Mouse (Mus musculus): ENCODE data around the gene Iqschfp. TPM values are rescaled to one million over a fixed set of nuclear protein-coding genes. Genes with fewer than 3 reads are reported as not detected.

The Iqschfp gene
- polyA plus RNA-seq, 1 experiment = not detected

GRCm38 (mm10) chr3:68518586-68518985 is 626.6 kb downstream of the Iqschfp start:
- DNase-seq (ENCODE audit: low read depth) = no peak

- no peak for DNase-seq (ENCODE audit: low read depth)
Measured at GRCm38 (mm10) chr3:68525361-68525878, 633.4 kb downstream of the Iqschfp start.

- no peak for DNase-seq (ENCODE audit: low read depth)
Measured at GRCm38 (mm10) chr3:68526416-68526815, 634.4 kb downstream of the Iqschfp start.

- no peak for DNase-seq (ENCODE audit: low read depth)
Measured at GRCm38 (mm10) chr3:68527182-68527581, 635.1 kb downstream of the Iqschfp start.

DNA sequence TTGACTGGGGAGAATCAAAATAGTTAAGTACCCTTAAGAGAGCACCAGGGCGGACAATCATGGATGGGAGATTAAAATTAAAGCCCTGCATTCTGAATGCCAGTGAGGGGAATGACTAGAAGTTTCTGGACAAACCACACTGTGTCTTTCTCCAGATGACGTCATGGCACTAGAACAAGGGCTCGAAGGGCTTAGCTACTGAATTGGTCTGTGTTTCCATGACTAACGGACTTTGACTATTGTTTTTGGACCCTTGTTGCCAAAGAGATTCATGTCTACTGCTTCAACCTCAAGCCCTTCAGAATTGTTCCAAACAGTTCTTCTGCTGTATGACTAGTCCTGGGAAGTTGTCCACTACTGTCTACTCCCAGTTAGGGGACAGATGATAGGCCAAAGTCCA is 639.9 kb downstream of the Iqschfp start:
- no peak for DNase-seq (ENCODE audit: low read depth)

GRCm38 (mm10) chr3:68534571-68535051 is 642.6 kb downstream of the Iqschfp start:
- DNase-seq (ENCODE audit: low read depth) = no peak

DNA sequence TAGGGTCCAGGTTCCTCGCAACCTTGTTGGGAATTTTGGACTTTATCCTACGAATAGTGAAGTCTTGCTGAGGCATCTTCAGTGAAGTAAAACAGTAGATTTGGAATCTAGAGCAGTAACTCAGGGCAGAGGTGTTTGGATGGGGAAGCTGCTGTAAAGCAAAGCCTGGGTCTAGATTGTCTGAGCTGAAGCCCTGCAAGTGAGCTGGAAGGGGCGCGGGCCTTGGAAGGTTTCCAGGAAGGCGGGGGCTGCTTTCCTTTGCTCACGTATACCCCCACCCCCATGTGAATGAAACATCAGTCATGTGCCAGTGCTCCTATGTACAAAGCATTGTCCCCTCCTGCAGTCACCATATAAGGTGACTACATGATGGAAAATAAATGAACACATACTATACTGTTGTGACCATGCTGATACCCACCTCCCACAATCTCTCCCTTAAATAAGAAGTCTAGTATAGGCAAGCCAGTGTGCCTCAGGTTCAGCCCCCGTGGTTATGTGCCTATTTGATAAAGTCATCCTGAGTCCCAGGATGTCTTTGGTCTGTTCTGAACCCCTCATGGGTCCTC is 643.2 kb downstream of the Iqschfp start:
- no peak for DNase-seq (ENCODE audit: low read depth)

DNA sequence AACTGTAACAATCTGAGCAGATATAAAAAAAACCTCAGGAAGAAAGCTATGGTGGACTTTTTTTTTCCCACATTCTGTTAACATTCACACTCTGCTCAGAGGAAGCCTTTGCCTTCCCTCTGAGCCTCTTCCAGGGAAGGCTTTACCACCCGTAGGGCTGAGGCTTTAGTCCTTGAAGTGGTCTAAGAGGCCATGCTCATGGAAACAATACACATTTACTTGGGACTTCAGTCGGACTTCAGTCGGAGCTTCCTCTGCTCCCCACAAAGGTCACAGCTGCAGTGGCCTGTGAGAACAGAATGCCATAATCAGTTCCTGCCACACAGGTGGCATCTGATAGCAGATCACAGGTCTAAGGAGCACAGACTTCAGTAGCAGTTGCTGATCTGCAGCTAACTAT is 644.0 kb downstream of the Iqschfp start:
- no peak for DNase-seq (ENCODE audit: low read depth)

- DNase-seq (ENCODE audit: low read depth) = no peak
Measured at GRCm38 (mm10) chr3:68541688-68542087, 649.7 kb downstream of the Iqschfp start.

DNA sequence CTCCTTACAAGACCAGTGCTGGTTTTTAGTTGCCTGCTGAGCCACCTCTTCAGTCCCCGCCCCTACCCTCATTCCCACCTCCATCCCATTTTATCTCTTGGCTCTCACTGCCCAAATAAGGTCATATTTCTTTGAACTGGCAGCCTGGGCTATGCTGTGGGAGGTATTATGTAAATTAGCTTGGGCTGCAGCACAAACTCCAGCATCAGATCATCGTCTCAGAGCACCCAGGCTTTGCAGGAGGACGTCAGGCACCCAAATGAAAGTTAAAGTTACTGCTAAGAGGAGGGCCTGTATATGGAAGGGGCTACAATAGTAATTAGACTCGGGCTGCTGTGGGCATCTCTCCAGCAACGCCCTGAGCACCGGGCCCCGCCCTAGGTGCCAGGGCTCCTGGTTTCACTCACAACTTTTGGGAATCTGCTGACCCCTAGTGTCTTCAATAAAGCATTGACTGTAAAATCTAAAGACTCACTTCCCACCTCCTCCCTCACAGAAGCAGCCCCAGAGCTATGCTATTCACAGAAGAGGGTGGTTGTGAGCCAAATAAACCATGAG is 651.0 kb downstream of the Iqschfp start:
- DNase-seq (ENCODE audit: low read depth) = no peak

GRCm38 (mm10) chr3:68544811-68545210 is 652.8 kb downstream of the Iqschfp start:
- DNase-seq (ENCODE audit: low read depth) = no peak

DNA sequence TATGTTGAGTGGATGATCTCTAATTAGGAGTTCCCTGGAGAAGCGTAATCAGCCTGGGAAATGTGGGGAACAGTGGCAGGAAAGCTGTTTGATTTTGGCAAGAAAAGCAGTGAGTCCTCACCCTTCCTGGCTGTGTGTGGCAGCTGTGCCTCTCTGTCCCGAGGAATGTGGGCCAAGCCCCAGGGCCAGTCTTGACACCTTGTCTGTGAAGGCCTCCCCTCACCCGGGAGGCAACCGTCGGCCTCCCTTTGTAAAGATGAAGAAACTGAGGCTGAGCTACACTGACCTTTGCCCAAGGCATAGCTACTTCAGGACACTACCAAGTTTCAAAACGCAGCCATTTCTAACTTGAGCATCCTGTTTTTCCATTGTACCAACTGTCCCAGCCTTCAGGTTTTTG is 653.9 kb downstream of the Iqschfp start:
- DNase-seq (ENCODE audit: low read depth) = no peak

- no peak for DNase-seq (ENCODE audit: low read depth)
Measured at GRCm38 (mm10) chr3:68555087-68555662, 663.1 kb downstream of the Iqschfp start.

- DNase-seq (ENCODE audit: low read depth) = no peak
Measured at GRCm38 (mm10) chr3:68556891-68557290, 664.9 kb downstream of the Iqschfp start.

DNA sequence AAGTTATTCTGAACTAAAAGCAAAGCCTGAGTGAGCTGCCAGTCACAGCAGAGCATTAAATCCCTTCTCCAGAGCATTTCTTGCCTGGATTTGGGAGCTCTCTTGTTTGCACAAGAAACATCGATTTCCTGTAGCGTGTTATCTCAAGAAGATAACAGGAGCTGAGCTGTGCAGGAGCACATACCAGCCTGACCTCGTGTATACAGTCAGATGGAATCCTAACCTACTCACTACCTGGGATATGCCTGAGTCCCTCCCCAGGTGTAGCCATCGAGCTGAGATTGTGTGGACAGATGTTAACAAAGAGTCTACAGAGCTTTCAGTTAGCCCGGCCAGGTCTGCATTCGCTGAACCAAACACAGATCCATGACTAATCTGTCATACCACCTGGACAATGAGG is 666.7 kb downstream of the Iqschfp start:
- DNase-seq (ENCODE audit: low read depth) = no peak

DNA sequence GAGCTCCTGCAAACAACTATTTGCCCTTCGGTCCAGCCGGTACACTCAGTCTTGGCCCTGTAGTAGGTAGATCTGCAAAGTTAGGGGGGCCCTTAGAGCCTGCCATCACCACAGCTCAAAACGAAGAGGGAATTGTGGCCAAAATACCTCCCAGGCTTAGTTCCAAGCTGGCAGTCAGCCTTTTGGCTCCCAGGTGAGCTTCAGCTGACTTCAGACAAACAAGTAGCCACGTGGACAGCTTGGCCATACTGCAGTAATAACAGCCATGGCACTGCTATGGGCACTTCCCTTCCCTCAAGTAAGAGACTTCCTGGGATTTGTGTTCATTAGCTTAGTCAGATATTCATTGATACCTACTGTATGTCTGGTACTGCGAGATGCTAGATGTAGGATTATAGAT is 668.0 kb downstream of the Iqschfp start:
- no peak for DNase-seq (ENCODE audit: low read depth)

DNA sequence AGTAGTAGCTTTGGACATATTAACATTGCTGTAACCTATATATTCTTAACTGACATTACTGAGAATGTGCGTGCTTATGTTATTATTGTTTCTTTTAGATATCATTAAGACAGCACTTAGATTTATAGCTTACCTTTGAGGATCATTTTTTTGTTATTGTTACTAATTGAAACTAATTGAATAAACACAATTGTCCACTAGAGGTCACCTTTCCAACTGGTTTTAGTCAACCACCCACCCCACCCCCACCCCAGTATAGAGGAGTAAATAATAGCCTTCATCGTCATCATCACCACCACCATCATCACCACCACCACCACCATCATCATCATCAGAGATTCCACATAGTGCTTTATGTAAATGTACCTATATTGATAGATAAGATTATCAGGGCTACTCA is 670.8 kb downstream of the Iqschfp start:
- DNase-seq (ENCODE audit: low read depth) = no peak

- DNase-seq (ENCODE audit: low read depth) = peak; percentile 71
Measured at GRCm38 (mm10) chr3:68563922-68564321, 671.9 kb downstream of the Iqschfp start.

DNA sequence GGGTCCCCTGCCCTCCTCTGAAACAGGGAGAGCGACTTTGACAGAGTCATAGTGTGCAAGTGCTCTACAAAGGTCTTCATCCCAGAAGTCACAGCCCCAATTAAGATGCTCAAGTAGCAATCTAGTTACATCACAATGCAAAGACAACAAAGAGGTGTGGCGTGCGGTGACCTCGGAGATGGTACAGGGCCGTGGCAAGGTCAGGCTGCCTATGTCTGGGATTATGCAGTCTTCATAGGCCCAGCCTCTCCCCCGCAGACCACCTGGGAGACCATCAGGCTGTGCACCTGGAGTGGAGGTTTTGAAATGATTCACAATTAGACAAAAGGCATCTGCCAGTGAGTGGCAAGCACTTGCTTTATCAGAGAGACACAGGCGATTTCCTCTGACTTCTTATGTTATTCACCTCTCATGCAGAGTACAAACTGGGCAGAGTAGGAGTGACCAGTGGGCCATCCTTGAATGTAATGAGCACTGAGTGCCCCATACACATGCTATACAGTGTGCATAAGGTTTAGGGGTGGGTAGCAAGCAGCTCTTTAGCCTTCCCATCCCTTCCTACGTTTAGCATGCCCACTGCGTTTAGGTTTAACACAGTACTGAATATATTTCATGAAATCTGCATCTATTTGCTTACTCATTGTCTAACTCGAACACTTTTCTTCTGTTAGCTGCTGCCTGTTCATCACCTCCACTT is 673.1 kb downstream of the Iqschfp start:
- no peak for DNase-seq (ENCODE audit: low read depth)

DNA sequence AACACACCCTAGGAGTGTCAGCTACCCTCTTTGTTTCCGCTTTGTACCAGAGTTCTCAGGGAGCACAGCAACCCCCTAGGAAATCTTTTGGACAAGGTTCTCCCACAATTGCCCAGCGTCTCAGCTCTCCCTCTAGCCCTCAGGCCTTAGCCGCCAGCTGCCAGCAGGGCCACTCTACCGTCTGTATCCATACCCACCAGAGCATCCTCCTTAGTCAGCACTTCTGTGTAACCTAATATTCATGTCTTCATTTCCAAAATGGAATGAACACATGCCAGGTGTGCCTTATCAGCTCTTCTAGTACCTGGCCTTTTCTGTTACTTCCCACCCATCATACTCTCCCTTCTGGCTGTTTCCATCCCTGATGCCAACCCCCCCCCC is 673.6 kb downstream of the Iqschfp start:
- no peak for DNase-seq (ENCODE audit: low read depth)

DNA sequence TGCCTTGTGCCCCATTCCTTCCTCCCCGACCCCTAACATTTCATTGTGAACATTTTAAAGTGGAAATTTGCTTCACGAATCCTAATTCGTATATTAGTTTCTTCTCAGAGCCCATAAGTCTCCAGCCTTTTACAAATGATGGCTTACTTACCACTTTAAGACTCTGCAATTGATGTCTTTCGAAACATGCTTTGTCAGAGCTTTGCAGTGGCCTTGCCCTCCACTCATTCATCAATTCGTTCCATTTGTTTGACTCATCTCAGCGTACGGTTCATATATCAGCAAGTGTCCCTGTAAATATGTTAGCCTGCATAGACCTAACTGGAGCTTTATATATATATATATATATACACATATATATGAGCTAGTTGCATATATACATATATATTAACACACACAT is 675.5 kb downstream of the Iqschfp start:
- DNase-seq (ENCODE audit: low read depth) = no peak

DNA sequence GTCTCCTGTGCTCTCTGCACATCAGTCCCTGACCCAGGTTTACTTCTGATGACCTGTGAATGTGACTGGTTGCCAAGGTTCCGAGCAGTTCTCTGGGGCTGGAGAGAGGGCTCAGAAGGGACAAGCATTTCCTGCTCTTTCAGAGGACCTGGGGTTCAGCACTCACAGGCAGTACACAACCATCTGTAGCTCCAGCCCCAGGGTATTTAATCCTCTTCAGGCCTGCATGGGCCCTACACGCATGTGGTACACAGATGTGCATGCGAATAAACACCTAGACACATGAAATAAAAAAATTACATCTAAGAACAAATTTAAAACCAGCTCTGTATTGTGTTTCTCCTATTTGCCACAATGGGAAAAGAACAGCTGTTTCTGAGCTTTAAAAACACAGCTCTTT is 676.1 kb downstream of the Iqschfp start:
- no peak for DNase-seq (ENCODE audit: low read depth)

GRCm38 (mm10) chr3:68568716-68569115 is 676.7 kb downstream of the Iqschfp start:
- no peak for DNase-seq (ENCODE audit: low read depth)

All from gonadal fat pad, adult 2 months (tissue).